Mouse (Mus musculus): ENCODE data around the gene Tmod3. TPM values are rescaled to one million over a fixed set of nuclear protein-coding genes. Genes with fewer than 3 reads are reported as not detected.
A peak's percentile ranks its signal among the peaks of the same experiment; 100 is the strongest.

Tmod3 gene
- polyA plus RNA-seq, 2 experiments, result 48.8 to 120 TPM

GRCm38 (mm10) chr9:75520940-75521339 is 38.5 kb downstream of the Tmod3 start:
- no peak overlapping the region for H3K4me3 ChIP-seq (replicated peaks; ENCODE audit: low read length)
- H3K36me3 ChIP-seq (ENCODE audit: control insufficient read depth, insufficient read depth, low read length), result no peaks in the 10 kb centered on the region
- 92% methylated on average over 8 of the region's 8 CpGs for WGBS
- ATAC-seq (ENCODE audit: low FRiP score, low read depth) (no peak), DNase-seq (ENCODE audit: low spot score) (no peak)
- H3K9me3 ChIP-seq (ENCODE audit: control insufficient read depth, low read length), result no peaks in the 10 kb centered on the region
- no peaks in the 10 kb centered on the region for H3K4me1 ChIP-seq (ENCODE audit: control insufficient read depth, insufficient read depth, low read length)
- H3K9ac ChIP-seq (ENCODE audit: low read depth, low read length, severe bottlenecking), result no peak overlapping the region
- H3K4me2 ChIP-seq (replicated peaks; ENCODE audit: low read depth, low read length, severe bottlenecking), result no peak overlapping the region
- H3K27ac ChIP-seq (replicated peaks; ENCODE audit: low read depth, low read length), result no peak overlapping the region
- TF ChIP-seq POLR2A (IDR thresholded peaks at IDR 0.05; ENCODE audit: borderline replicate concordance, extremely low read depth, insufficient read depth, insufficient read length), result no peak
- no peaks in the 10 kb centered on the region for H3K27me3 ChIP-seq (ENCODE audit: control insufficient read depth, insufficient read depth, low read length)

GRCm38 (mm10) chr9:75517751-75518150 is 41.7 kb downstream of the Tmod3 start:
- WGBS, result 62% methylated on average over 3 of the region's 3 CpGs
- no peak for ATAC-seq (ENCODE audit: low FRiP score, low read depth)

GRCm38 (mm10) chr9:75515464-75516113 is 43.9 kb downstream of the Tmod3 start:
- no peaks in the 10 kb centered on the region for H3K4me1 ChIP-seq (ENCODE audit: control insufficient read depth, insufficient read depth, low read length)
- peaks cover 24% of the 10 kb centered on the region for H3K36me3 ChIP-seq (ENCODE audit: control insufficient read depth, insufficient read depth, low read length)
- no peak overlapping the region for H3K27ac ChIP-seq (replicated peaks; ENCODE audit: low read depth, low read length)
- ATAC-seq (ENCODE audit: low FRiP score, low read depth), result no peak; the same call in 1 of the 2 replicates
- no peaks in the 10 kb centered on the region for H3K27me3 ChIP-seq (ENCODE audit: control insufficient read depth, insufficient read depth, low read length)
- no peak for TF ChIP-seq POLR2A (IDR thresholded peaks at IDR 0.05; ENCODE audit: borderline replicate concordance, extremely low read depth, insufficient read depth, insufficient read length)
- WGBS, result 66% methylated on average over 12 of the region's 12 CpGs
- no peaks in the 10 kb centered on the region for H3K9me3 ChIP-seq (ENCODE audit: control insufficient read depth, low read length)
- H3K9ac ChIP-seq (ENCODE audit: low read depth, low read length, severe bottlenecking), result no peak overlapping the region
- no peak overlapping the region for H3K4me3 ChIP-seq (replicated peaks; ENCODE audit: low read length)
- H3K4me2 ChIP-seq (replicated peaks; ENCODE audit: low read depth, low read length, severe bottlenecking), result no peak overlapping the region
- peak; percentile 70 for DNase-seq (ENCODE audit: low spot score)

More at GRCm38 (mm10) chr9:75517751-75518150, 41.7 kb downstream of the Tmod3 start:
- Histone ChIP-seq H3K36me3 (ENCODE audit: control insufficient read depth, insufficient read depth, low read length) (peaks cover 17% of the 10 kb centered on the region), H3K4me2 (replicated peaks; ENCODE audit: low read depth, low read length, severe bottlenecking) (no peak overlapping the region), H3K27ac (replicated peaks; ENCODE audit: low read depth, low read length) (no peak overlapping the region), H3K27me3 (ENCODE audit: control insufficient read depth, insufficient read depth, low read length) (no peaks in the 10 kb centered on the region), H3K9ac (ENCODE audit: low read depth, low read length, severe bottlenecking) (no peak overlapping the region), H3K9me3 (ENCODE audit: control insufficient read depth, low read length) (no peaks in the 10 kb centered on the region), H3K4me1 (ENCODE audit: control insufficient read depth, insufficient read depth, low read length) (no peaks in the 10 kb centered on the region), H3K4me3 (replicated peaks; ENCODE audit: low read length) (no peak overlapping the region)
- no peak for DNase-seq (ENCODE audit: low spot score)
- no peak for TF ChIP-seq POLR2A (IDR thresholded peaks at IDR 0.05; ENCODE audit: borderline replicate concordance, extremely low read depth, insufficient read depth, insufficient read length)

GRCm38 (mm10) chr9:75511236-75511939 is 48.1 kb downstream of the Tmod3 start:
- Histone ChIP-seq H3K4me3 (replicated peaks; ENCODE audit: low read length) (no peak overlapping the region), H3K27ac (replicated peaks; ENCODE audit: low read depth, low read length) (no peak overlapping the region), H3K9ac (ENCODE audit: low read depth, low read length, severe bottlenecking) (no peak overlapping the region), H3K36me3 (ENCODE audit: control insufficient read depth, insufficient read depth, low read length) (peaks cover 64% of the 10 kb centered on the region), H3K4me1 (ENCODE audit: control insufficient read depth, insufficient read depth, low read length) (no peaks in the 10 kb centered on the region), H3K27me3 (ENCODE audit: control insufficient read depth, insufficient read depth, low read length) (no peaks in the 10 kb centered on the region), H3K4me2 (replicated peaks; ENCODE audit: low read depth, low read length, severe bottlenecking) (no peak overlapping the region), H3K9me3 (ENCODE audit: control insufficient read depth, low read length) (no peaks in the 10 kb centered on the region)
- no peak for TF ChIP-seq POLR2A (IDR thresholded peaks at IDR 0.05; ENCODE audit: borderline replicate concordance, extremely low read depth, insufficient read depth, insufficient read length)
- WGBS, result 87% methylated on average over 8 of the region's 8 CpGs
- ATAC-seq (ENCODE audit: low FRiP score, low read depth) (no peak), DNase-seq (ENCODE audit: low spot score) (no peak)

GRCm38 (mm10) chr9:75504311-75504710 is 55.1 kb downstream of the Tmod3 start:
- no peak for TF ChIP-seq POLR2A (IDR thresholded peaks at IDR 0.05; ENCODE audit: borderline replicate concordance, extremely low read depth, insufficient read depth, insufficient read length)

More at GRCm38 (mm10) chr9:75504311-75504710, 55.1 kb downstream of the Tmod3 start:
- DNase-seq (ENCODE audit: low spot score) (no peak), ATAC-seq (ENCODE audit: low FRiP score, low read depth) (no peak)
- Histone ChIP-seq H3K27ac (replicated peaks; ENCODE audit: low read depth, low read length) (no peak overlapping the region), H3K4me2 (replicated peaks; ENCODE audit: low read depth, low read length, severe bottlenecking) (no peak overlapping the region), H3K9ac (ENCODE audit: low read depth, low read length, severe bottlenecking) (no peak overlapping the region), H3K4me1 (ENCODE audit: control insufficient read depth, insufficient read depth, low read length) (no peaks in the 10 kb centered on the region), H3K36me3 (ENCODE audit: control insufficient read depth, insufficient read depth, low read length) (peaks cover 65% of the 10 kb centered on the region), H3K27me3 (ENCODE audit: control insufficient read depth, insufficient read depth, low read length) (no peaks in the 10 kb centered on the region), H3K9me3 (ENCODE audit: control insufficient read depth, low read length) (no peaks in the 10 kb centered on the region), H3K4me3 (replicated peaks; ENCODE audit: low read length) (no peak overlapping the region)
- WGBS, result 94% methylated on average over 6 of the region's 6 CpGs

Measured in limb, embryonic 14.5 days (tissue).